Mouse (Mus musculus) frontal cortex, adult (tissue): Measurements from ENCODE around the gene Nacc1.
"Not testable (repeated sequence)": the region's sequence is repeated elsewhere in the genome, so short reads cannot be mapped to it uniquely, and the experiment has no call there.

Experiments used
- ATAC-seq: cut with Nextera tagmentation; 2 replicates; pipeline ENCODE4 v1.9.2; 2017; ENCODE audit warnings: mild to moderate bottlenecking, moderate library complexity, mixed read lengths; ENCODE audit not compliant: low TSS enrichment

The Nacc1 gene

DNA sequence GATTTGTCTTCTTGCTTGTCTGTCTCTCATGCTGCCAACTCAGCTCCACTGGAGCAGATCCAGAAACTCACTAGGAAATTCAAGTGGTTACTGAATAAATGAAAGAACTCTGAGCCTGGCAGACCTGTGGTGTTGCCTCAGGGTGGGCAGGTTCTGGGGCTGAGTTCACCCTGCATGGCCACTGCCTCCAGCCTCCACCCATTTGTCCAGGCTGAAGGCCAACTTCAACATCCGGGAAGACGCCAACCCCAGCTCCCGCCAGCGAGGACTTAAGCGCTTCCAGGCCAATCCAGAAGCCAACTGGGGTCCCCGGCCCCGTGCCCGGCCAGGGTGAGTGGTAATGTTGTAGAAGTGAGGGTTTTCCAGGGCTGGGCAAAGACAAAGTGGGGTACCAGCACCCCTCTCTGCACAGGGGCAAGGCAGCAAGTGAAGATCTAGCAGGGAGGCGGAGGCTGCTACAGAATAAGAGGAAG, 11.3 kb upstream of the Nacc1 start:
- ATAC-seq, result no peak

DNA sequence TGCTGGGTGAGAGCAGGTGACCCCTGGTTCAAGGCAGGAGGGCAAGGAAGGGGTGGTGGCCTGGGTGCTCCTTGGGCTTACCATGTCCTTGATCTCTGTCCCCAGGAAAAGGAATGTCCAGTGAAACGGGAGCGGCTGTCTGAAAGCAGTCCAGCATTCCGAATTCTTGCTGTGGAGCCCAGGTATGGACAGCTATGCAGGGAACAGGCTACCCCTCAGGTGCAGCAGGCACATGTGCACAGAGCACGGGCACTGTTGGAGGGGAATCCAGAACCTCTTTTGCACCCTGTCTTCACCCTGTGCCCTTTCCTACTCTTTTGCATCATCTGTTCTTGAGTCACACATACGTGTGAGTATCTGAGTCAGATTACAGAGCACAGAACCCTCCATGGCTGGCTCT, 10.6 kb upstream of the Nacc1 start:
- no peak for ATAC-seq

DNA sequence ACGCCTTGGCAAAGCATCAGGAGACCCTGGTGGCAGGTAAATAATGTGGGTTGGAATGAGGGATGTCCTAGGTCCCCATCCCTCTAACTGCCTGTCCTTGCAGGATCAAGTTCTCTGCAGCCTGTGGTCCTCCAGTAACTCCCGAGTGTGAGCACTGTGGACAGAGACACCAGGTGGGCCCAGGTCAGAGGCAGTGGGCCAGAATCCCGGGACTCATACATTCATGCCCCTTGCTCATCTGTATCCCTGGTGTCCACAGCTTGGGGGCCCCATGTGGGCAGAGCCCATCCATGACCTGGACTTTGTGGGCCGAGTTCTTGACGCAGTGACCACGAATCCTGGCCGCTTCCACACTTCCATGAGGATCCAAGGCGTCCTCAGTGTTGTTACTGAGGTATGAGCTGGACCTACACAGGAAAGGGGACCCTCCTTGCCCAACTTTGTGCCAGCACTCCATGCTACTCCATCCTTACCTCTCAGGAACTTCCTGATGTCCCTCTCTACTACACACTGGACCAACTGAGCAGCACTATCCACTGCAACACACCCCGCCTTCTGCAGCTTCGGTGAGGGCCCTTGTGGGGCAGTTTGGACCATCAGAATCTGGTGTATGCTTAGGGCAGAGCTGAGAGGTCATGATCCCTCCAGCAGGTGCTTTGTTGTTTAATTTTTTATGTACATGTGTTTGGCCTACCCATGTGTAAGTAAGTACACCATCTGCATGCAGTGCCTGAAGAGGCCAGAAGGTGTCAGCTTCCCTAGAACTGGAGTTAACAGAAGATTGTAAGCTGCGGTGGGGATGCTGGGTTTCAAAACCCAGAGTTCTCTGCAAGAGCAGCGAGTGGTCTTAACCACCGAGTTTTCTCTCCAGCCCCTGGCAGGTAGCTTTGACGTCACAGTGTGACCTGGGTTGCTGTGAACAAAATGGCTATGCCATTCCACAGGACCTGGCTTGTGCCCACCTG, 9.8 kb upstream of the Nacc1 start:
- no peak for ATAC-seq

DNA sequence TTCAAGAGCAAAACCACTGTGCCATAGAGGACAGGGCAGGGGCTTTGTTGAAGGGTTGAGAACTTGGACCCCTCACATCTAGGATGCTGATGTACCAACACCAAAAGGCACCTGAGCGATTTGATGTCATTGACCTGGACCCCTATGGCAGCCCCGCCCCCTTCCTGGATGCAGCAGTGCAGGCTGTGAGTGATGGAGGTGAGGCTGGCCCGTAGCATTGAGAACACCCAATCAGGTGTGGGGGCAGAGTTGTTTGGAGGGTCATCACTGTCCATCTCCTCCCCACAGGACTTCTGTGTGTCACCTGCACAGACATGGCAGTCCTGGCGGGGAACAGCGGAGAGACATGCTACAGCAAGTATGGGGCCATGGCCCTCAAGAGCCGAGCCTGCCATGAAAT, 7.5 kb upstream of the Nacc1 start:
- ATAC-seq, result no peak

DNA sequence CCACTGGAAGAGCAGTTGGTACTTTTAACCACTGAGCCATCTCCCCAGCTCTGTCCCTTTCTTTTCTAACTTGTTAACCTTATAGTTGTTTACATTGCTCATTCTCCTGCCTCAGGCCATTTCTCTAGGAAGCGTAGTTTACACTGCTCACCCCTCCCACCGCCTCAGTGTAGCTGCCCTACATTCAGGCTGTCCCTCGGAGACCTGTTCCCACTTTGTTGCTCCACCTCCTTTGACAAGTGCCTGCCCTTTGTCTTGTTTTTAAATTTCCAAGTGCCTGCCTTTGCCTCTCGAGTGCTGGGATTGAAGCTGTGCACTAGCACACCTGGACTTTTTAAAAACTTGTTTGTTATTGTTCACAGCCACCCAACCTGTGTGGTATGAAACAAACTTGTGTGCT, 5.7 kb upstream of the Nacc1 start:
- ATAC-seq, result no peak

DNA sequence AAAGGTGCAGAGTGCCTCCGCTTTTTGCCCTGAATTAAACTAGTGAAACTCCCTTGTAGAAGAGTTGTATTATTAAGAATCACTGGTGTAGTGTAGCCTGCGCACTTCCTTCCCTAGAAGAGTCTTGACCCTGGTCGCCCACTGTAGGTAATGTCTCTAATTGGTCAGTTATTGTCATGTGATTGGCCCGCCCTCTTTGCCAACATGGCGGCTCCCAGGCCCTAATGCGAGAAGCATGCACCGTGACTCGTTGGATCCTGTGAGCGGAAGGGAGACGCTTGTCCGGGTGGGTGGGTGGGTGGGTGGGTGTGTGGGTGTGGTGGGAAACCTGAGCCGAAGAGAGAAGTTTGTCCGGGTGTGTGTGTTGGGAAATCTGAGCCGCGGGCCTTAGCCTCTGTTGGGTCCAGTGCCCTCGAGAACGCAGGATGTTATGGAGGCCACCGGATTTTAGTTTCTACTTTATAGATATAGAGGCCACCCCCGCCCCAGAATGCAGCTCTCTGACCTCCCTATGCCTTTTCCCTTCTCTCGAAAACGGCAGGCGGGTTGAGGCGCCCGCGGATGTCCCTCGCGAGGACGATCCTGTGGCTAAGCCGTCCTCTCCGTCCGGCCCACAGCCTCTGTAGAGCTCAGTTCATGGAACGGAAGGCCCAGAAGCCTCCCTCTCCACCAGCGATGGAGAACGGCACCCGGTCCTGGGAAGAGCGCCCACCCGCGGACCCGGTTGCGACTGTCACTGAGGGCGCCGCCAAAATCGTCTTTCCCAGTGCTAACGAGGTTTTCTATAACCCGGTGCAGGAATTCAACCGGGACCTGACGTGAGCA, 1.6 kb upstream of the Nacc1 start:
- ATAC-seq, result peak; percentile 70

DNA sequence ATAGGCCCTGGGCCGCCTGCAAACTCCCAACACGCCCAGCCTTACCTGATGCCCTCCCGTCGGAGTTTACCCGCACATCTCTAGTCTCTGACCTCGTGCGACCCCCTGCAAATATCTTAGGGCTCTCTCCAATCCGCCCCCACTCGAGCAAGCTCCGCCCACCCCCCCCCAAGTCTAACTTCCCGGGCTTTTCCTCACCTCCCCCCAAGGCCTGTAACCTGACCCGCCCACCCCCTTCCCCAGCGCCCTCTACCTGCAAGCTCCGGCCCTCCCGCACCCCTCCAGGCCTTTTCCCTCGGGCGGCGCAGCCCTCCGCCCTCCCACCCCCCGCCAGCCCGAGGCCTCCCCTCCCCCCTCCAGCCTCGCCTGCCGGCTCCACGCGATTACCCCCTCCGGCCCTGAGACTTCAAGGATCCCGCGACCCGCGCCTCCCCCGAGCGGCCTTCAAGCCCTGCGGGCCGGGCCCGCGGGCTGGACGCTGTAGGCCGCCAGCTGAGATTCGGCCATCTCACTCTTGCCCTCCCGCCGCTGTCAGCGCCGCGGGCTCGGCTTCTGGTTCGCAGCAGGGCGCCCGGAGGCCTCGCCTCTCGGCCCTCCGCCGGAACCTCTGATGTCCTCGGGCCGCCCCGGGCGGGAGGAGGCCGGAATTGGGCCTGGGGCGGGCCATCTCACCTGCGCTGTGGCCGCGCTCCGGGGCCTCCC, 508 bp downstream of the Nacc1 start:
- peak; percentile 10; the same call in 1 of the 2 replicates for ATAC-seq

DNA sequence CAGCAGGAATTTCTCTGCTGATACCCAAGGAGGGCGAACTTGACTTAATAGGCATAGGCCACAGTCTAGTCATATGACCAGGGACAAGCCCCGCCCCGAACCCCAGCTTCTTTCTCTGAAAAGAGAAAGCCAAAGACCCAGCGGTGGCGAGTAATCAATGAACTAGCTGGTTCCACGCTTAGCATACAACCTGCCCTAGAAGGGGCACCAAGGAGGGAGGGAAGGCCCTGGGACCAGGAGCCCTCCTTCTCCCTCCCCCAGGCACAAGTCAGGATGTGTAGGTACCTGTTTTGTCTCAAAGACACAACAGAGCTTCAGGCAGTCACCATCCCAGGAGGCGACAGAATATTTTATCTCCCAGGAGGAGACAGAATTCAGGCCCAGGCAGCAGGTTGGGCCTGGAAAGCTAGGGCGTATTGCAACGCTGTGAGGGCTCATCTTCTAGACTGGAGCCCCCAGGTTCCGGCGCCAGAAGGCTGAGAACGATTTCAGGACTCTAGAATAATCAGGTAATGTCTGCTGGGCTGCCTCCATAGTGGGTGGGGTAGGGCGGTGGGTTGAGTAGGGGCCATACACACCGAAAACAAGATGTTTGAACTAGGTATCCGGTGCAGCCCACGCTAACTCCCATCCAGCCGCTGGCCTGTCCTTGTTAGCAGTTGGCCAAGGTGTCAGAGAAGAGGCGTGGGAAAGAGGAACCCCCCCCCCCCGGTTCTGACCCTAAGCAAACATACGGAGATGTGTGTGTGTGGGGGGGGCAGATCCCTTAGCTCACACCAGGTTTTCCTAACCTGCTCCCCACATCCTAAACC, 1.3 kb downstream of the Nacc1 start, which contains the start of gene Trmt1:
Gene Trmt1, plus strand, starts transcription at position 117 of the 812 bp plus-strand sequence.
- ATAC-seq, result no peak

DNA sequence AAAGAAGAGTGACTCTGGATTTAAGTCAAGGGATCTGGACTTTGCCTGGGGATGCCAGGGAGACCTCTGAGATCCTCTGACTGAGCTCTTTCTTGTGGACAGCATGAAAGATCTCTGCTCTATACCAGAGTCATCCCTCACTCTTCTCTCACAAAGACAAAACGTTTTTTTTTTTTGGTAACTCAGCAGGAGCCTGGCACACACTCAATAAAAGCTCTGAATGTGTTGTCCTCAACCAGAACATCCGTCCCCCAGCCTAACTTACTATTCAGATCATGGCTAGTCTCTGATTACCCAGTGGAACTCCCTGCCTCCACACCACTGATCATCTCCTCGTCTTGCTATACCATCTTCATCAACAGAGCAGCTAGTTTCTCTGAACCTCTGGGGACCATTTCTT, 3.1 kb downstream of the Nacc1 start:
- ATAC-seq, result no peak

DNA sequence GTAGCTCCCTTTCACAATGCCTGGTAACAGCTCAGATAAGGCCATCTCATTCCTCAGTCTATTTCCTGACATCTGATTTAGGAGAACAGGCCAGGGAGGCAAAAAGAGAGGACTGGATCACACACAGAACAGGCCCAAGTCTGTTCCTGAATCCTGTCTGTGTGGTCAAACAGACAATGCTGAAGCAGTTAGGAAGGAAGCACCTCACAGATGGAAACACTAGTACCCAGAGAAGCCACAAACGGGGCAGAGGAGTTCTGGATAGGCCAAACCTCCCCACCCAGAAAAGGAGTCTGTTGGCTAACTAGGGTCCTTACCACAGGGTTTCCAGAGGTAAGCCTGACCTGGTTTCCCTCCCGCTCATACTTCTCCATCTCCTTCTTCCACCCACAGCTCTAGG, 5.4 kb downstream of the Nacc1 start:
- 0 out of 2 replicates have a peak, but pooled peaks have one; percentile 2 for ATAC-seq

DNA sequence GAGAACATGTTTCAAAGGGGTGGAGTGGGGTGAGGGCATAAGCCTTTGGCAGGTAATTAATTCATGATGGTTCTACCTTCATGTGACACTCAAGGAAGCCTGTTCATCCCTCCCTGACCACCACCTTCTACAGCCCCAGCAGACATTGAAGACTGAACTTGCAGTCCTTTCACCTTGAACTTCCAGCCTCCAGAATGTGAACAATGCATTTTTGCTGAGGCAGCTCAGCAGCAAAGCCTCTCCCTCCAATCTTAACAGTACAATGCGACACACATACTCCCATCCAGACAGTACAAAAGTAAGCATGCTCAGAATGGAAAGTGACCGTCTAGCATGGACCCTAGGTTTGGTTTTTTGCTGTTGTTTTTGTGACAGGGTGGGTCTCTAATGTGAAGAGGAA, 6.2 kb downstream of the Nacc1 start:
- ATAC-seq, result no peak

DNA sequence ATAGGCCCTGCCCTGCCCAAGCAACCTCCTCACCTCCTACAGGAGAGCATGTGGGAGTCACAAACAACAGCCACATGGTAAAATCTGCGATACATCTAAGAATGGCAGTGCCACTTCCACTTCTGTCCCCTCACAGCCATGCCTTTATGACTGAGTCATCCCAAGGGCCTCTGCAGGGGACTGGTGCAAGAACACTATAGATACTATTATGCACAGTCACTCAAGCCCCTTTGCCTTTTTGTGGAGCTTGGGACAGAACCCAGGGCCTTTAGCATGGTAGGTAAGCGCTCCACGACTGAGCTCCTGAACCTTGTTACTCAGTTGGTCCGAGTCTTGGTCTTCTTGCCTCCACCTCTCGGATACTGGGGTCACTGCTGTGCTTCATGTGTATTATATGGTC, 10.4 kb downstream of the Nacc1 start:
- no peak for ATAC-seq

DNA sequence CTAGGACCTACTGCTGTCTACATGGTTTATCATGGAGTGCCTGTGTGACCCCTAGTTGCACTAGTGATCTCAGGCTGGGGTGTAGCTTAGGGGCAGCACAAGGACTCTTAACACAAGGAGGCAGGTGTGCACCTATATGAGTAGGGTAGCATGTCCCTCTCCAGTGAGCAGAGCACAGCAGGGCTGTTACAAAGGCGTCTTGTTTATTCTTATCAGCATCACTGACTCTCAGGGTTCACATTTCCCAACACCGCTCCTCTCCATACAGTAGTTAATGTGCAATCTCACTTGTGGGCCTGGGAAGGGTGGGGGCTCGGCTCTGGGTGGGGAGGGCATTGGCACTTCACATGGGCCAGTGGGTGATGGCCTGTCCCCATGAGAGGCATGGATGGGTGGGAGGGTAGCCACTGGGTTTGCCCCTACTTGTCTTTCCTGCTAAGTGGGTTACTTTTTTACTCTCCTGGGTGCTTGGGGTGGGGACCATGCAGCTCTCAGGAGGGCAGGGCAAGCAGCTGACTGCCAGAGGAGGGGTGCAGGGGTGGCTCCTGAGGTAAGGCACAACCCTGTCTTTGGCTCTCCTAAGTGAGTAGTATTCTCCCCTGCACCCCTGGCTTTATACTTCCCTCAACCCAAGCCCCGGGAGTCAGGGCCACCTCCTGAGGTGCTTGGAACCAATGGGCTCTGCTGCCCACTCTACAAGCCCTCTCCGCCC, 17.2 kb downstream of the Nacc1 start:
- ATAC-seq, result not testable (repeated sequence)

DNA sequence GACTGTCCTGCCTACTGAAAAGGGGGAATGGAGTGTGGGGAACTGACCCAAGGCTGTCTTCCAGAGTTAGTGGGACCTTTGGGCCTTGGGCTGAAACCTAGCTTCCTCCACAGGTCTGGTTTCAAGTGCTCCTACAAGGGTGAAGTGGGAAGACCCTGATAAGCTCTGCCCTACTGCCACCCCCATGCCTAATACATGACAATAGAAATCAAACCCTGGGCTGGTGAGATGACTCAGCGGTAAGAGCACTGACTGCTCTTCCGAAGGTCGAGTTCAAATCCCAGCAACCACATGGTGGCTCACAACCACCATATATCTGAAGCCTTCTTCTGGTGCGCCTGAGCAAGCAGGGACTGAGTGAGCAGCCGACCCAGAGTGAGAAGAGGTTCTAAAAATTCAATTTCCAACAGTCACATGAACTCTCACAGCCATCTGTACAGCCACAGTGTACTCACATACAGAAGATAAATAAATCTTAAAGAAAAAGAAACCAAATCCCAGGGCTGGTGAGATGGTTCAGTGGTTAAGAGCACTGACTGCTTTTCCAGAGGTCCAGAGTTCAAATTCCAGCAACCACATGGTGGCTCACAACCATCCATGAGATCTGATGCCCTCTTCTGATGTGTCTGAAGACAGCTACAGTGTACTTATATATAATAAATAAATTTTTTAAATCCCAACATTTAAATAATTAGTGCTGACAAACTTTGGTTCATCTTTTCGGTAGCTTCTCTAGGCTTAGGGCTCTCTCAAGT, 18.8 kb downstream of the Nacc1 start:
- ATAC-seq, result no peak

DNA sequence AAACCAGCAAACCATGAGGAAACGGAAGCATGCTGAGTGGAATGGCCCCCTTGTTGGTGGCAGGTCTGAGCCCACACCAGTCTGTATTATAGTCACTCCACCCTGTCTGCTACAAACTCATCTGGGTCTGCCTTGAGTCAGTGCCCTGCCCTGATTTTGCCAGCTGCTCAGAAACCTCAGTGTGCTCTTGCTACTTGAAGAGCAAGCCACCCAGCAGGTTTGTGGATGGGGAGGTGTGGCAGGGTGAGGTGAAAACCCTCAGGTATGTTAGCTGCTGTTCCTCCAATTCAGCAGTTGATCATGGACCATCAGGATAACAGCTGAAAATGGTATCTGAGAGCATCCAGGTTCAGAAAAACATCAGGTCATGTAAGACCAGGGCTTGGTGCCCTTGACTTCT, 19.6 kb downstream of the Nacc1 start:
- ATAC-seq, result no peak

DNA sequence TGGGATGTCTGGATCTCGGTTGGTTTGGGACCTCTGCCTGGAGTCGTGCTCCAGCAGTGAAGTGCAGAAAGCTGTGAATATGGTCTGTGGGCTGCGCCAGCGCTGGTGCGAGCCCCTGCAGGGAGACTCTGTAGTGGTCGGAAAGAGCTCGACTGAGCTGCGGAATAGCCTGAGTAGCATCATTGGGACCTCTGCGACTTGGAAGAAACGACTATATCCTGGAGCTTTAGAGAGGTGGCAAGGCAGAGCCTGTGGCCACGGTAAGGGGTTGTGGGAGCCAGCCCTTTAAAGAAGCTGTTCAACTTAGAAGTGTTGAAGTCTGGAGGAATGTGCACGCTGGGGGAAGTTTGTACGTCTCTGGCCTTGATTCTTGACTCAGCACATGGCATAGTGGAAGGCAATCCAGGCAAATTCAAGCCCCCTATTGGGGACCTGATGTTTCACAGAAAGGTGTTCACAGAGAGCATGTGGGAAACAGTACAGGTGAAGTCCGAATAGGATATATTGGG, 22.2 kb downstream of the Nacc1 start:
- ATAC-seq, result 0 out of 2 replicates have a peak, but pooled peaks have one; percentile 2

DNA sequence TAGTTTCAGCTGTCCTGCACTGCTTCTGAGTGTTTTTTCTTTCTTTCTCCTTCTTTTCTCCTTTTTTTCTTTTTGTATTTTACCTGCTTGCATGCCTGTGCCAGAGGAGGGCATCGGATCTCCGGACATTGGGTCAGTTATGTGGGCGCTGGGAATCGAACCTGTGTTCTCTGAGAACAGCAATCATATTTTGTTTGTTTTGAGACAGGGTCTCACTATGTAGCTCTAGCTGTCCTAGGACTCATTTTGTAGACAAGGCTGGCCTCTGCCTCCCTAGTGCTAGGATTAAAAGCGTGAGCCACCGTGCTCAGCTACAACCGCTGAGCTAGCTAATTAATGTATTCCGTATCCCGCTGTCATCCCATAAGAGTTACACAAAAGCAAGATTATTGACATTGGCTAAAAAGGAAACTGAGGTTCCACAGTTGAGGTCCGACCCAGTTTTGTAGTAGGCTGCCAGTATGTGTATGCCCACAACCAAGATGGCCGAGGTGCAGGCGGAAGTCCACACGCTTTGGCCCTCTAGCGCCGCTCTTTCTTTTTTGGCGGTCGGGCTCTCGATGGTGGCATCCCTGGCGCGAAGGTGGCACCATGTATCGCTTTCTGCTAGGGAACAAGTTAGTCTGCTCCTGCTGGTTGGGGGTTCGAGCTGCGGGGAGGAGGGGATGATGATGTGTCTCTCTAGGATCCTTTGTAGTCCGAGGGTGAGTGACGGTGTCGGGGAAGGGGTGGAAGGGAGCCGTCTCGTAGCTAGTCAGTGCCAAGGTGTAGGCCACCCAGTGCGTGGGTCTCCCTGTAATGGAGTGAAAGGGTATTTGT, 22.9 kb downstream of the Nacc1 start:
- peak; percentile 58 for ATAC-seq
